Mouse (Mus musculus) urinary bladder, postnatal 4 days (tissue): Measurements from ENCODE around the gene Dusp3.
"Not testable (repeated sequence)": the region's sequence is repeated elsewhere in the genome, so short reads cannot be mapped to it uniquely, and the experiment has no call there.

Source experiments
- DNase-seq, 2 experiments: peaks; one replicate each; pipeline ENCODE4 v3.0.0; 2021 to 2022; ENCODE audit warnings: low spot score in 2 of 2

The Dusp3 gene

GRCm38 (mm10) chr11:102010140-102010539 is 23.3 kb upstream of the Dusp3 start:
- DNase-seq, result no peak

- DNase-seq, result no peak
Measured at GRCm38 (mm10) chr11:102008954-102009637, 22.3 kb upstream of the Dusp3 start.

DNA sequence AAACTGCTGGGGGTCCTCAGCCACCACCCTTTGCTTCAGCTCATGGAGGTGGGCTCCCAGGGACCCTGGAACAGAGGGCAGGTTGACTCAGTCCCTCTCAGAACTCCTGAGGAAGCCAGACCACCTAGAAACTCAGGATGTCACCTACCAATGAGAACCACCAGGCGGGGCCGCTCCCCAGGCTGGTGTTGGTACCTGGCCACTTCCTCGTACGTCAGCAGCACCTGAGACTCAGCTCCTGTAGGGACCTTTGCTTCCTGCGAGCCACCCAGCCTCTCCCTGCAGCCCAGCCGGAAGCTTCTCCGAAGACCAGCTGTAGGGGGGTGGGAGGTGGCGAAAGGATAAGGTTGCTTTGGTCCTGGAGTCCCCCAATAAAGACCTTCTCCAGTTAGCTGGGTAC is 21.6 kb upstream of the Dusp3 start:
- no peak for DNase-seq

DNA sequence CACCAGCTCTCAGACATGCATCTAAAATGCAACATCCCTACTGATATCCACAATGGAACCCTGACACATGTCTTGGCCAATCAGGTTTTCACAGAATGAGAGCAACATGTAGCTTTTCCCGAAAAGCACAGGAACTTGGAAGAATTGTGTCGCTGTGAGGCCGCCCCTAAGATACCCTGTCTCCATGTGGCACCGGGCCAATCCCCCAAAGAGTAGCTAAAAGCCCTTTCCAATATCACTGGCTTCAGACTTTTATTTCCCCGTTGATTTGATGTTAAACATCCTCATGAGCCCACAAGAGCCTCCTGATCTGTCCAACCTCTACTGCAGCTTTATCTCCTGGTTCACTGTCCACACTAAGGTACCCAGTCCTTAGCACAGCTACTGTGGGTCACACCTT is 19.9 kb upstream of the Dusp3 start:
- DNase-seq, result no peak

GRCm38 (mm10) chr11:102006271-102006670 is 19.5 kb upstream of the Dusp3 start:
- DNase-seq, result no peak

GRCm38 (mm10) chr11:102004251-102004650 is 17.4 kb upstream of the Dusp3 start:
- DNase-seq, result no peak

- DNase-seq, result no peak
Measured at GRCm38 (mm10) chr11:101999466-101999865, 12.7 kb upstream of the Dusp3 start.

DNA sequence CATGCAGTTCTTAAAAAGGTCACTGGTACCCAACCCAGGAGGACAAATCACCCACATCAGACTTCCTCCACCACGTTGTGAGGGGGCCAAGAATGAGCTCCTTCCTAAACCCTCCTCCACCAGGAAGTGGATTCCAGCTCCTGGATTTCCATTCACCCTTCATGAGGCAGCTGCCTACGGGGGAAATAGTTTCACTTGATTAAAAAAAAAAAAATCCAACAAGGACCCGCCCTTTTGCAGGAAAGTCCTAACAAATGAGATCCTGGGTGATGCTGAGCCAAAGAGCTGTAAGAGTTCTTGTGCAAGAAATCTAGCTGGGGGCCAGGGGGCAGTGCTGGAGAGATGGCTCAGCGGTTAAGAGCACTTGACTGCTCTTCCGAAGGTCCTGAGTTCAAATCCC is 11.4 kb upstream of the Dusp3 start:
- no peak for DNase-seq

GRCm38 (mm10) chr11:101995938-101996337 is 9.1 kb upstream of the Dusp3 start:
- DNase-seq, result no peak

- no peak for DNase-seq
Measured at GRCm38 (mm10) chr11:101994100-101994499, 7.3 kb upstream of the Dusp3 start.

GRCm38 (mm10) chr11:101992411-101992810 is 5.6 kb upstream of the Dusp3 start:
- no peak for DNase-seq

- no peak for DNase-seq
Measured at GRCm38 (mm10) chr11:101991813-101992212, 5.0 kb upstream of the Dusp3 start.

DNA sequence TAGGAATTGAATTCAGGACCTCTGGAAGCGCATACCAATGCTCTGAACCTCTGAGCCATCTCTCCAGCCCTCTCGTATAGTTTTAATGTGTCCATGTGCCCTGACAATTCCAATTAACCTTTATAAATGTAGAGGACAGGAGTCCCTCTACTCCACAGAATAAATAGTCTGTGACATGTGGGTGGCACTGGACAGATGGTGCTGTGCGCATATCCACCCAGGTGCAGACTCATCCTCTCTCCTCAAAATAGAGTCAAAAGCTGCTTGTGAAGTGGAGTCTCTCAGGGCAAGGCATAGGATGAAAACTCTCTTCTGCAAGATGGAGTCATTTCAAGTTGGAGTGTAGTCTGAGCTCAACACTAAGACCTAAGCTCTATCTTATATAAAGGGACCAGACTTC is 3.4 kb upstream of the Dusp3 start:
- no peak for DNase-seq

GRCm38 (mm10) chr11:101985990-101986389 is 823 bp downstream of the Dusp3 start:
- peak; percentile 73 to 83 for DNase-seq

GRCm38 (mm10) chr11:101985450-101985849 is 1.4 kb downstream of the Dusp3 start:
- not testable (repeated sequence) for DNase-seq

DNA sequence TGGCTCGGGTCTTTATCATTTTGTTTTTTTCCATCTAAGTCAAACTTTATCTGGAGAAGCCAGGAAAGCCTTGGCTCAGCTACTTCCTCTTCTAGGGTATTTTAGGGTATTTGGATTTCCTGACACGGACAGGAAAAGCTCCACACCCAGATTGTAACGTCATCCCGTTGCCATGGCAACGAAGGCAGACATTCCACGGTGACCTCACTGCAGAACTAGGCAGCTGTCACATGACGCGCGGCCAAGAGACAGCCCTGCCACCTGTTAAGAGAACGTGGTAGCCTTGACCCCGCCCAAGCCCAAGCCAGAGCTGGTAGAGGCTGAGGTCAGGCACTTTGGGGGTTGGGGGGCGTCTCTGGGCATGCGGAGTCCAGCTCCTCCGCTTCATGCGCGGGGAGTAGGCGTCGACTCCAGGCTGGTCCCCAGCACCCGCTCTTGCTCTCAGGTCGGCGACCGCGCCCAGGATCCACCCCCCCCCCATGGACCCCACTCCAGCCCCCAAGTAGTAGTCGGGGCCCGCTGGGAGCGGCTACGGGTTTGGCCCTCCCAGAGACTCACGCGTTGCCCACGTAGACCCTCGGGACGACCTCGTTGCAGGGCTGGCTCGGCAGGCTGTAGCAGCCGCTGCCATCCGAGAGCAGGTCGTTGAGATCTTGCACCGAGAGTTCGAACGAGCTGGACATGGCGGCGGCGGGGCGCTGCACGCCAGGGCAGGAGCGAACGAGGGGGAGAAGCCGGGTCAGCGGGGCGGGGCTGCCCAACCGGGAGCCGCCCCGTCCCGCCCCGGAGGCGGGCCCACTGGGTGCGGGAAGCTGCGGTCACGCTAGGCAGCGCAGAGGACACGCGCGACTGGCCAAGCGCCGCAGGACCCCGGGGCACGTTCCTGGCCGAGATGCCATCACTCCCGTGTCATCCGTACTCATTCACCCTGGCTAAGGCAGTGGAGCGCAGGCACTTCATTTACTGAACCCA is 2.5 kb downstream of the Dusp3 start, which contains the start of gene Cfap97d1:
Gene Cfap97d1, plus strand, starts transcription at position 226 of the 972 bp plus-strand sequence.
- DNase-seq, result peak; percentile 86 to 92

DNA sequence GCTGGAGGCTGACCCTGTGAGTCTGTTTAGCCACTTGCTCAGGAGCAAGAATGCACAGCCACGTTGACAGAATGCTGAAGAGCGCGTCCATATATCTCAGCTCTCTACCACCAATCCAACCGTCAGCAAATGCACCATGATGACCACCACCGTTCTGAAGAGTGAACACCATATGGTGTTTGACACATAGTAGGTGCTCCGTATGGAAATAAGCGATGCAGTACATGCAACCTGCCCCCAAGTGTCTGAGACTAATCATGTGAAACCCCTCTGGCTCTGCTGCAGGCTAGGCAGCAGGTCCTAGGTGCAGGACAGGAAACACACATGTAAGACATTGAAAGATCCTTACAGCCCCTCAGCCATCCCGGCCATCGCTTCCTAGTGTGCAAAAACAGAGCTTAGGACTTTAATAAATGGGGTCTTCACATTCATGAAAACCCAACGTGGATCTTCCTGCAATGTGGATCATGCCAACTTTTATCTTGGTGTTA is 3.3 kb downstream of the Dusp3 start:
- no peak for DNase-seq

- no peak for DNase-seq
Measured at GRCm38 (mm10) chr11:101982981-101983411, 3.8 kb downstream of the Dusp3 start.

GRCm38 (mm10) chr11:101981850-101982249 is 5.0 kb downstream of the Dusp3 start:
- no peak for DNase-seq

DNA sequence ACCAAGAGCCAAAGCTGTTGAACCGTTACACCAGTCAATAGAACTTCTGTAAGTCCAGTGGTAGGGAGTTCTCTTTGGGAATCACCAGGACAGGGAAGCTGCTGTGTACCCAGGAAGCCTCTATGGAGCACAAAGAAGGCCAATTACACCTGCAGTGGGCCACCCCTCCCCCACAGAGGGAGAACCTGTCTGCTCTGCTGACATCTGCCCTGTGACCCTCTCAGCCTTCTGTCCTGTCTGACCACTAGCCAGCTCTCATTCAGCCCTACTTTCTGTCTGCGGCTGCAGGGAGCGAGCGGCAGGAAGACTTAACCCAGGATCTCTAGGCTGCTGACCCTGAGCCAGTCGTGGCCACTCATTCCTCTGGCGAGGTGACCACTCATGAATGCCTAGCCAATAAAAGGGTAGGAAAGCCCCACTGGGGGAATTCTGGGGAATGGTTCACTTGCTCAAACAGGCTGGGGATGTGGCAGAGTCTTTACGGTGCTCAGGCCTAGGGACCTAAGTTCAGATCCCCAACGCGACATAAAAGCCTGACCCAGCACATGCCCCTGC is 6.1 kb downstream of the Dusp3 start:
- no peak for DNase-seq

DNA sequence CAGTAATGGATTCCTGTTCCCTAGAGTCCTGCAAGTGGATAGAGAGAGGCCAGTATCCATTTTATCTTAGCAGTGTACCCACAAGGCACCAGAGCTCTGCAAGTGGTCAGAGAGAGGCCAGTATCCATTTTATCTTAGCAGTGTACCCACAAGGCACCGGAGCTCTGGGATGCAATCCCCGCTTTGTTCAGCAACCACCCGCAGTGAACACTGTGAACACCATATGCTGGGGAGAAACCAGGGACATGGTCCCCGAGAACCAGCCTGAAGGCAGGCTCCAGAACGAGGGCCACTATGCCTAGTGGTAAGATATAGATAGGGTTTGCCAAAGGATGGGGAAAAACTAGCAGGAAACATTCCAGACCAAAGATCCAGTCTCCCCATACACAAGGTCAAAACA is 7.7 kb downstream of the Dusp3 start:
- no peak for DNase-seq

DNA sequence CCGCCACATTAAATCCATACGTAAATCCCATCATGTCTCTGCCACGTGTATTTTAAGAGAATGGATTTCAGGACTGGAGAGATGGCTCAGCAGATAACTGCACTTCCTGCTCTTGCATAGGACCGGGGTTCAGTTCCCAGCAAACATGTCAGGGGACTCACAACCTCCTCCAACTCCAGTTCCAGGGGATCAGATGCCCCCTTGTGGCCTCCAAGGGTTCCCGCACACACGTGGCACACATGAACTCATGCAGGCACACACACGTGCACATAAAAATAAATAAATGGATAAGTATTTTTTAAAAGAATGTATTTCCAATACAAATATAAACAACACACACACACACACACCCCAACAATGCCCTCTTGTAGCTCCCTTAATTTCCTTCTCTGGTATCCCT is 9.9 kb downstream of the Dusp3 start:
- DNase-seq, result no peak
